Mouse (Mus musculus) neural tube, embryonic 11.5 days (tissue): ENCODE measurements around the gene Zdhhc5. TPM values are rescaled to one million over a fixed set of nuclear protein-coding genes. Genes with fewer than 3 reads are reported as not detected.
A peak's percentile ranks its signal among the peaks of the same experiment; 100 is the strongest.

Experiments
- ATAC-seq: fragments of 200-750 bp; cut with Nextera tagmentation; 2 replicates; pipeline ENCODE4 v1.8.0; 2017; ENCODE audit warnings: moderate number of reproducible peaks, mild to moderate bottlenecking, moderate TSS enrichment, moderate library complexity; ENCODE audit not compliant: insufficient read depth, low FRiP score, low TSS enrichment
- DNase-seq: peaks from one replicate; pipeline ENCODE4 v3.0.0-alpha.2; 2015; ENCODE audit warnings: low spot score
- H3K27ac ChIP-seq: fragments of 300-500 bp; sonication (generic); 2 replicates; pipeline ENCODE4 v1.5.1; 2014; ENCODE audit warnings: low read depth, mild to moderate bottlenecking, low read length
- H3K27me3 ChIP-seq: fragments of 300-500 bp; sonication (generic); 2 replicates; pipeline ENCODE4 v1.6.1; 2014; ENCODE audit warnings: mild to moderate bottlenecking, low read length, mixed read lengths; ENCODE audit not compliant: control insufficient read depth, insufficient read depth
- H3K36me3 ChIP-seq: fragments of 300-500 bp; sonication (generic); 2 replicates; pipeline ENCODE4 v1.6.1; 2014; ENCODE audit warnings: mild to moderate bottlenecking, low read length, moderate library complexity, mixed read lengths; ENCODE audit not compliant: control insufficient read depth, insufficient read depth
- H3K4me1 ChIP-seq: fragments of 300-500 bp; sonication (generic); 2 replicates; pipeline ENCODE4 v1.6.1; 2014; ENCODE audit warnings: low read length, mixed read lengths; ENCODE audit not compliant: control insufficient read depth, insufficient read depth
- H3K4me2 ChIP-seq: fragments of 300-500 bp; sonication (generic); 2 replicates; pipeline ENCODE4 v1.6.1; 2014; ENCODE audit warnings: low read depth, mild to moderate bottlenecking, moderate library complexity
- H3K4me3 ChIP-seq: fragments of 300-500 bp; sonication (generic); 2 replicates; pipeline ENCODE4 v1.5.1; 2014; ENCODE audit warnings: low read depth, low read length
- H3K9ac ChIP-seq: fragments of 300-500 bp; sonication (generic); 2 replicates; pipeline ENCODE4 v1.6.1; 2014; ENCODE audit warnings: mild to moderate bottlenecking, low read length
- H3K9me3 ChIP-seq: fragments of 300-500 bp; sonication (generic); 2 replicates; pipeline ENCODE4 v1.6.1; 2016; ENCODE audit warnings: low read length; ENCODE audit not compliant: control insufficient read depth
- WGBS: fragments of 180-500 bp; shearing (Covaris S2); extraction: QIAGEN DNeasy Blood & Tissue Kit; methylation state at CpG from one replicate; pipeline ENCODE4 v1.1.7; 2014; 5-methylcytosine and 5-hydroxymethylcytosine counted together
- polyA plus RNA-seq: library from polyadenylated mRNA; unstranded; fragments of >200 nt; fragmentation: Nextera tagmentation; extraction: Ambion mirVana; gene quantifications from 2 replicates; pipeline ENCODE4 v1.2.1, GENCODE M21; 2014

The Zdhhc5 gene
- polyA plus RNA-seq, 1 experiment from 2014 or later: 27.6 TPM

DNA sequence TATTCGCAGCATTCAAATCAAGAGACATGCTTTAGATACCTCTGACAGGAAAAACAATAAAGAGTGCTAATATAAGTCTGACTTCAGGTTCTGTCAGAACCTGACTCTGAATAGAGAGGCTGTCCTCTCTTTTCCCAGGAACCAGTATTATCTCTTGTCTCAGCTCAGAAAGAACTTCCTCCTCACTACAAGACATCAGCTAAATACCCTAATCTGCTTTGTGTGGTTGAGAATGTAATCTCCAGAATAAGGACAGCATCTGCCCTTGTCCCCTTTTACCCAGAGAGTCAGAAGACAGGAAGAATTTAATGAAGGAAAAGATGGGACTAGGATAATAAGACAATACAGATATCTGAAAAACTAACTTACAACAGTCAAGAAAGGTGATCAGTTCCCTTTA is 11.5 kb downstream of the Zdhhc5 start:
- no peaks in the 10 kb centered on the region for H3K27me3 ChIP-seq
- H3K9ac ChIP-seq: no peak overlapping the region
- no peak overlapping the region for H3K4me3 ChIP-seq
- H3K36me3 ChIP-seq: no peaks in the 10 kb centered on the region; the same call in 1 of the 2 replicates
- ATAC-seq (no peak), DNase-seq (no peak)
- H3K4me1 ChIP-seq: no peaks in the 10 kb centered on the region
- no peaks in the 10 kb centered on the region for H3K9me3 ChIP-seq
- H3K27ac ChIP-seq: no peak overlapping the region
- H3K4me2 ChIP-seq: no peak overlapping the region
- 97% methylated on average over 1 of the region's 1 CpGs for WGBS

DNA sequence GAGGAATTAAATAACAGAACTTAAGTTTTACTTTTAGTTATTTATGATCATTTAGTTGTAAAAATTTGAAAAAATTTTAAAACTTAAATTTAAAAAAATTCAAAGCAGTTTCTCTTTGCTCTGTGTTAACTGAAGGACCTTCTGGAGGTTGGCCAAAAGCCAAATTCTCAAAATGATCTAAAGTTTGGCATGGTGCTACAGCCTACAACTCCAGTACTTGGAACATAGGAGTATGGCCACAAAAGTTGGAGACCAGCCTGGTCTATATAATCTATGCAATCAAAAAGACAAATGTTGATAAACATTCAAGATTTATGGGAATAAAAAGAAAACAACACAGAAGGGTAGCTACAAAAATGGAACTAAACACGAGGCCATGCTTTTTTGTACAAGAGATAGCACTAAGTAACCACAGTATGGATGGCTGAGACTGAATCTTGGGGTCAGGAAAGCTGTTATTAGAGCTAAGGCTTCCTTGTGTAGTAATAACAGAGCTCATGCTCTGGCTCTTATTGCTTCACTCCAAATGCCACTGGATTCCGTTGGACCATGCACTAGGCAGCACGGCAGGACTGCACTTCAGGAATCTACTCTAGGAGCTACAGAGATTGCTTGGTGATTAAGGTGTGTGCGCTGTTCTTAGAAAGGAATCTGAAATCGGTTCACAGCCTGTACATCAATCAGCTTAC is 19.8 kb downstream of the Zdhhc5 start:
- Histone ChIP-seq H3K9ac (no peak overlapping the region), H3K27me3 (no peaks in the 10 kb centered on the region), H3K4me1 (no peaks in the 10 kb centered on the region), H3K36me3 (peaks cover 14% of the 10 kb centered on the region), H3K4me3 (no peak overlapping the region), H3K4me2 (no peak overlapping the region), H3K27ac (no peak overlapping the region), H3K9me3 (no peaks in the 10 kb centered on the region)
- 91% methylated on average over 5 of the region's 5 CpGs for WGBS
- no peak for ATAC-seq
- no peak for DNase-seq

DNA sequence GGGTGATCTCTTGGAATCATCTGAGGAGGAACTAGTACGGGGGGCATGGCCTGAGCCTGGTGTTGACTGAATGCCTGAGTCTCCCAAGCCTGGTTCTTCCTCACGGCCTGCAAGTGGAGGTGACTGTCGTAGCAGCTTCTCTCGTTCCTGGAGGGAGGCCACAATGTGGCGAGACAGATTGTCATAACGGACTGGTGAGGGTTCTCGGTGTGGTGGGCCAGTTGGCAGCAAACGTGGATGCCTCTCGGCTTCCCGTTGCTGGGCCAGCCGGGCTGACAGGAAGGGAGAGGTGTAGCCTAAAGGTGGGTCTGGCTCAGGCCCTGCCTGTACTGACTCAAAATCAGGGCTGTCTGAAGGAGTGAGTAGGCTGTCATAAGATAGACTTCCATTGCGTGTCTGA is 24.9 kb downstream of the Zdhhc5 start:
- no peaks in the 10 kb centered on the region for H3K4me1 ChIP-seq
- H3K4me2 ChIP-seq: no peak overlapping the region
- WGBS: 91% methylated on average over 12 of the region's 12 CpGs
- no peak overlapping the region for H3K4me3 ChIP-seq
- no peaks in the 10 kb centered on the region for H3K27me3 ChIP-seq
- ATAC-seq (no peak), DNase-seq (no peak)
- H3K36me3 ChIP-seq: peaks cover 30% of the 10 kb centered on the region
- H3K9me3 ChIP-seq: no peaks in the 10 kb centered on the region
- H3K27ac ChIP-seq: no peak overlapping the region
- H3K9ac ChIP-seq: no peak overlapping the region

DNA sequence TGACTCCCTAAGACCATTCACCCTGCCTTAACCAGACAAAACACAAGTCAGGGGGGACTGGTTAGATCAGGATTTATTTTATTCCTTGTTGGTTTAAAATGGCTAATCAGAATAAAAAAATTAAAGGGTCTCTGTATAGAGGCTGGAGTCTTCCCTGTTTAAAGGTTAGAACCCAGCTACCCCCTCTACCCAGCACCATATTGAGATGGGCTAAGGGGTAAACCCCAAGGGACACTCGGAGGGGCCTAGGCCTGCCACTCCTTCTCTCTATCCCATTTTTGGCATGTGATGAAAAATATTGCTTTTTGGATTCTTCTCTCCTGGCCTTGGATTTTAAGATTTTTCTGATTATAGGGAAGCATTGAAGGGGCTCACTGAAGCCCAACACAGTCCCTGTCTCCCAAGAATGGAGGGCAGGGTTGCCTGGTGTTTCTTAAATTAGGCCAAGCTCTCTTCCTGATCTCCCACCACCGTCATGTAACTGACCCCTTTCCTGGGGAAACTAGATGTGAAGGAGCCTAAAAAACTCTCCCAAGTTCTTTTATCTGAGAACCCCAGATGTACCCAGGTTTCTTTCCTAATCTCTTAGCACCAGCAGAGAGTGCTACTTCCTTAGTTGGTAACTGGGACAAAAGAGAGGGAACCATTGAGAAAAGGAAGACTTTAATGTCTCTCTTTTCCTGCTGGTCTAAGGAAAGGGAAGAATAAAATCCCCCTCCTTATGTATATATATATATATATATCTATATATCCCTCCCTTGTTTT is 26.7 kb downstream of the Zdhhc5 start:
- no peaks in the 10 kb centered on the region for H3K4me1 ChIP-seq
- no peaks in the 10 kb centered on the region for H3K27me3 ChIP-seq
- H3K9me3 ChIP-seq: no peaks in the 10 kb centered on the region
- ATAC-seq (no peak), DNase-seq (no peak)
- no peak overlapping the region for H3K27ac ChIP-seq
- peaks cover 27% of the 10 kb centered on the region for H3K36me3 ChIP-seq
- no peak overlapping the region for H3K4me3 ChIP-seq
- H3K4me2 ChIP-seq: no peak overlapping the region
- WGBS: 89% methylated on average over 2 of the region's 2 CpGs
- H3K9ac ChIP-seq: no peak overlapping the region

DNA sequence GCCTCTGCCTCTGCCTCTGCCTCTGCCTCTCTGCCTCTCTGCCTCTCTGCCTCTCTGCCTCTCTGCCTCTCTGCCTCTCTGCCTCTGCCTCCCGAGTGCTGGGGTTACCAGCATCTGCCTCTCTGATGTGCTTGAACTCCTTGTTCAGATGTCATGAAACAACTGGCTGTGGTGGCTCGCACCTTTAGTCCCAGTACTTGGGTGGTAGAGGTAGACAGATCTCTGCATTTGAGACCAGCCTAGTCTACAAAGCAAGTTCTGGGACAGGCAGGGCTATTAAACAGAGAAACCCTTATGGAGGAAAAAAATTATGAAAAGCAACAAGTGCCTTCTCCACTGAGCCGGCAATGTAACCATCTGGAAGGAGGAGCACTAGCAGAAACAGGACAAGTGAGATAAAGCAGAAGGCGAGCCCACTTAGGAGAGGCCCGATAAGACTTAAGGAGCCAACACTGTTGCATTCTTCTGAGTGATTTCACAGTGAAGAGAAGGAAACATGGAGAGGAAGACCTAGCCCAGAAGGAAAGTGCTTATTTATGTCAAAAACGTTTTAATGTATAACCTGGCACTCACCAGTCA is 32.3 kb downstream of the Zdhhc5 start:
- H3K36me3 ChIP-seq: peaks cover 8% of the 10 kb centered on the region
- 87% methylated on average over 6 of the region's 6 CpGs for WGBS

DNA sequence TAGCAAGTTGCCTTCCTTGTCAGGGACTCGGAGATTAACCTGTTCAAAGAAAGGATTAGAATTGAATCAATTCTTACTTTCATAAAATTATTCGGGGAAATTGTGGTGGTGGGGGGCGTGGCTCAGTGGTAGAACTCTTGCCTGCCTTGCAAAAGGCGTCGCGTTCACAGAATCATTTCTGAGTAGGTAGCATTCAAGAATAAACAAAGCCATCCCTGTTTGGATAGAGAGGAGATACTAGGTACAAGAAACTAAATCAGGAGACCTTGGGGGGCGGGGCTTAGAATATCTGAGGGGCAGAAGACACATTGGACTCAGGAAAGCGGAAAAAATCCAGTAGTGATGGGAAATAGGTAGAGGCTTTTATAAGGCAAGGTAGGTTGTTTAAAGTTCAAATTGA is 36.0 kb downstream of the Zdhhc5 start, which contains the start of gene Tmx2:
Gene Tmx2, minus strand, starts transcription at position 125 of the 400 bp plus-strand sequence.
- Histone ChIP-seq H3K4me1 (peaks cover 13% of the 10 kb centered on the region), H3K36me3 (peaks cover 9% of the 10 kb centered on the region; the same call in 1 of the 2 replicates), H3K4me3 (peak within 1 kb of the TSS; percentile 76), H3K27me3 (no peaks in the 10 kb centered on the region), H3K9ac (peak within 1 kb of the TSS; percentile 66), H3K27ac (no peak within 1 kb of the TSS), H3K4me2 (peak within 1 kb of the TSS; percentile 55), H3K9me3 (no peaks in the 10 kb centered on the region)
- ATAC-seq: no peak
- no peak for DNase-seq
- WGBS: 20% methylated on average over 8 of the region's 8 CpGs

More for the DNA sequence above, 32.3 kb downstream of the Zdhhc5 start:
- H3K9ac ChIP-seq: no peak overlapping the region
- DNase-seq (no peak), ATAC-seq (no peak)
- no peak overlapping the region for H3K27ac ChIP-seq
- H3K4me1 ChIP-seq: peaks cover 7% of the 10 kb centered on the region
- no peaks in the 10 kb centered on the region for H3K9me3 ChIP-seq
- H3K27me3 ChIP-seq: no peaks in the 10 kb centered on the region
- no peak overlapping the region for H3K4me3 ChIP-seq
- no peak overlapping the region for H3K4me2 ChIP-seq

DNA sequence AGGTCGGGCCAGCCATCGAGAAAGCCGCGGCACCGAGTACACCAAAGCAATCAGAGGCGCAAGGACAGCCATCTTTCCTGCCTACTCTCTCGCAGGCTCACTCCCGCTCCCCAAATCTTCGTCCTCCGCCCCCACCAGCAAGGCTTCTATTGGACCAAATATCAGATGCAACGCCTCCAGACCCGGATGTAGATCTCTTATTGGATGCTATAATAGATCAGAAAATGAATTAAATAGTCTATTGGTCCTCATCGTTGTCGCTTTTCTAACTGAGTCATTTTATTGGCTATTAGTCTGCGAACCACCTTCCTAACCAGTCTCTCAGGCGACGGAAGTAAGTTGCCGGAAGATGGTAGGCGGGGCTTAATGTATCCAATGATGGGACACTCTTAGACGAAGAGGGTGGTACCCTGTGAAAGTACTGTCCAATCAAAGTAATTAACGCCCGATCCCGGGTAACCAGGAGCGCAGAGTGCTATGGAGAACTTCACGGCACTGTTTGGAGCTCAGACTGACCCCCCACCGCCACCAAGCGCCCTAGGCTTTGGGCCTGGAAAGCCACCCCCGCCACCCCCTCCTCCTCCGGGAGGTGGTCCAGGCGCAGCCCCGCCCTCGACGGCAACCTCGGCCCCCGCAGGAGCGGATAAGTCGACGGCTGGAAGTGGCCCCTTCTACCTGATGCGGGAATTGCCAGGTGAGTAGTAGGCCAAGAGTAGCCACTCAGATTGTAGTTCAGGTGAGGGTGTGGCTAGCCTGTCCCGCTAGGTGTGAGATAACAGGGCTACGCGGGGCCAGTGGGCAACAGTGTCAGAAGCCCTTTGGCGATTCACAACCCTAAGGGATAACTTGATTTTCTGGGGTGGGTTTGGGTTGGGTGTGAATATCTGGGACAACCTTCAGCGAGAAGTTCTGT is 36.8 kb downstream of the Zdhhc5 start, which contains the start of the genes Gm28635 and Med19:
Gene Gm28635, minus strand, starts transcription at position 74 of the 913 bp plus-strand sequence.
Gene Med19, plus strand, starts transcription at position 435 of the 913 bp plus-strand sequence.
- H3K27ac ChIP-seq: no peak within 1 kb of the TSS
- H3K36me3 ChIP-seq: peaks cover 11% of the 10 kb centered on the region; the same call in 1 of the 2 replicates

More for the DNA sequence above, 36.8 kb downstream of the Zdhhc5 start, which contains the start of the genes Gm28635 and Med19:
- DNase-seq (peak; percentile 93), ATAC-seq (peak; percentile 100)
- H3K4me1 ChIP-seq: peaks cover 13% of the 10 kb centered on the region
- H3K9me3 ChIP-seq: no peaks in the 10 kb centered on the region
- peak within 1 kb of the TSS; percentile 70 for H3K4me2 ChIP-seq
- peak within 1 kb of the TSS; percentile 76 for H3K4me3 ChIP-seq
- under 1% methylated on average over 44 of the region's 44 CpGs for WGBS
- peak within 1 kb of the TSS; percentile 66 for H3K9ac ChIP-seq
- H3K27me3 ChIP-seq: no peaks in the 10 kb centered on the region
